Mouse (Mus musculus) MEL (cell line): ENCODE results near the gene Cage1. TPM values are rescaled to one million over a fixed set of nuclear protein-coding genes. Genes with fewer than 3 reads are reported as not detected.
A peak's percentile ranks its signal among the peaks of the same experiment; 100 is the strongest.

Source experiments
- DNase-seq: peaks from one replicate; pipeline ENCODE4 v3.0.0; 2011; ENCODE audit warnings: low read depth, low spot score
- H3K27ac ChIP-seq: 2 replicates; pipeline ENCODE4 v1.5.1; 2012; ENCODE audit warnings: low read depth, mild to moderate bottlenecking, control low read depth, low read length, moderate library complexity; ENCODE audit not compliant: control insufficient read depth
- H3K27me3 ChIP-seq, 2 experiments: fragments of 150-350 bp in 1 of 2; sonication (generic) in 1 of 2; 2 replicates each; pipeline ENCODE4 v1.6.1; 2012; ENCODE audit warnings: low read length in 2 of 2, mild to moderate bottlenecking in 2 of 2, improper control_type of control experiment in 1 of 2, moderate library complexity in 1 of 2; ENCODE audit not compliant: insufficient read depth in 2 of 2, control insufficient read depth in 1 of 2
- H3K36me3 ChIP-seq, 2 experiments: 2 replicates each; pipeline ENCODE4 v1.6.1; 2012 to 2014; ENCODE audit warnings: low read length in 2 of 2, improper control_type of control experiment in 1 of 2, inconsistent platforms in 1 of 2, mild to moderate bottlenecking in 1 of 2; ENCODE audit not compliant: insufficient read depth in 2 of 2, control insufficient read depth in 1 of 2
- H3K4me1 ChIP-seq, 2 experiments: fragments of 150-350 bp in 1 of 2; sonication (generic) in 1 of 2; 2 replicates each; pipeline ENCODE4 v1.6.1; 2012; ENCODE audit warnings: low read length in 2 of 2, improper control_type of control experiment in 1 of 2, mild to moderate bottlenecking in 1 of 2; ENCODE audit not compliant: insufficient read depth in 2 of 2, control insufficient read depth in 1 of 2
- H3K4me3 ChIP-seq, 2 experiments: fragments of 150-350 bp in 1 of 2; sonication (generic) in 1 of 2; 2 replicates each; pipeline ENCODE4 v1.5.1; 2012; ENCODE audit warnings: low read depth in 2 of 2, low read length in 2 of 2, mild to moderate bottlenecking in 2 of 2, moderate library complexity in 2 of 2, control low read depth in 1 of 2, improper control_type of control experiment in 1 of 2; ENCODE audit not compliant: control insufficient read depth in 1 of 2, insufficient read depth in 1 of 2
- H3K79me2 ChIP-seq: 2 replicates; pipeline ENCODE4 v1.6.1; 2012; ENCODE audit warnings: mild to moderate bottlenecking, low read length, moderate library complexity; ENCODE audit not compliant: control insufficient read depth, poor library complexity, insufficient read depth
- H3K9ac ChIP-seq: 2 replicates; pipeline ENCODE4 v1.6.1; 2012; ENCODE audit warnings: low read depth, mild to moderate bottlenecking, control low read depth, low read length, moderate library complexity; ENCODE audit not compliant: control insufficient read depth, poor library complexity, severe bottlenecking
- H3K9me3 ChIP-seq: fragments of 150-350 bp; sonication (generic); replicated peaks from 2 replicates; pipeline ENCODE4 v1.6.1; 2012; ENCODE audit warnings: mild to moderate bottlenecking, low read length, improper control_type of control experiment, moderate library complexity; ENCODE audit not compliant: insufficient read depth
- BHLHE40 ChIP-seq: IDR thresholded peaks from 2 replicates; pipeline ENCODE4 v1.6.1; 2012; ENCODE audit warnings: low read depth, mild to moderate bottlenecking, inconsistent platforms, low read length, improper control_type of control experiment, borderline replicate concordance
- ELF1 ChIP-seq: IDR thresholded peaks from 2 replicates; pipeline ENCODE4 v1.6.1; 2014; ENCODE audit warnings: low read depth, mild to moderate bottlenecking, inconsistent platforms, low read length, improper control_type of control experiment, moderate library complexity
- GABPA ChIP-seq: IDR thresholded peaks from 2 replicates; pipeline ENCODE4 v1.6.1; 2012; ENCODE audit warnings: low read depth, mild to moderate bottlenecking, inconsistent platforms, low read length, improper control_type of control experiment, moderate library complexity
- GATA1 ChIP-seq: IDR thresholded peaks from 2 replicates; pipeline ENCODE4 v1.6.1; 2011; ENCODE audit warnings: low read depth, low read length, improper control_type of control experiment
- JUND ChIP-seq: IDR thresholded peaks from 2 replicates; pipeline ENCODE4 v1.6.1; 2011; ENCODE audit warnings: low read depth, mild to moderate bottlenecking, improper control_type of control experiment, low read length
- MAFK ChIP-seq: IDR thresholded peaks from 2 replicates; pipeline ENCODE4 v1.6.1; 2011; ENCODE audit warnings: low read depth, mild to moderate bottlenecking, low read length, improper control_type of control experiment, borderline replicate concordance
- MAZ ChIP-seq: IDR thresholded peaks from 2 replicates; pipeline ENCODE4 v1.6.1; 2012; ENCODE audit warnings: low read depth, mild to moderate bottlenecking, inconsistent platforms, low read length, improper control_type of control experiment
- MEF2A ChIP-seq: IDR thresholded peaks from 2 replicates; pipeline ENCODE4 v1.6.1; 2014; ENCODE audit warnings: low read depth, mild to moderate bottlenecking, inconsistent platforms, low read length, improper control_type of control experiment; ENCODE audit not compliant: poor library complexity, insufficient replicate concordance, severe bottlenecking; ENCODE audit errors: extremely low read depth
- MYB ChIP-seq: IDR thresholded peaks from 2 replicates; pipeline ENCODE4 v1.6.1; 2011; ENCODE audit warnings: mild to moderate bottlenecking, low read depth, low read length, improper control_type of control experiment
- MYC ChIP-seq: IDR thresholded peaks from 2 replicates; pipeline ENCODE4 v1.6.1; 2011; ENCODE audit warnings: low read depth, mild to moderate bottlenecking, low read length, improper control_type of control experiment, moderate library complexity
- POLR2AphosphoS2 ChIP-seq: IDR thresholded peaks from 2 replicates; pipeline ENCODE4 v1.6.1; 2011; ENCODE audit warnings: low read length, improper control_type of control experiment
- POLR2AphosphoS5 ChIP-seq: IDR thresholded peaks from 2 replicates; pipeline ENCODE4 v1.6.1; 2012; ENCODE audit warnings: low read depth, borderline replicate concordance, mild to moderate bottlenecking, inconsistent platforms, low read length, moderate library complexity, mixed read lengths
- SIN3A ChIP-seq: IDR thresholded peaks from 2 replicates; pipeline ENCODE4 v1.6.1; 2012; ENCODE audit warnings: low read length, improper control_type of control experiment, inconsistent platforms
- TAL1 ChIP-seq: IDR thresholded peaks from 2 replicates; pipeline ENCODE4 v1.6.1; 2012; ENCODE audit warnings: mild to moderate bottlenecking, inconsistent platforms, low read length, moderate library complexity, mixed read lengths
- UBTF ChIP-seq: IDR thresholded peaks from 2 replicates; pipeline ENCODE4 v1.6.1; 2012; ENCODE audit warnings: low read depth, mild to moderate bottlenecking, inconsistent platforms, low read length, improper control_type of control experiment, moderate library complexity, borderline replicate concordance; ENCODE audit not compliant: insufficient read depth
- USF1 ChIP-seq: IDR thresholded peaks from 2 replicates; pipeline ENCODE4 v1.6.1; 2014; ENCODE audit warnings: low read depth, mild to moderate bottlenecking, inconsistent platforms, low read length, improper control_type of control experiment, moderate library complexity
- ZC3H11A ChIP-seq: IDR thresholded peaks from 2 replicates; pipeline ENCODE4 v1.6.1; 2012; ENCODE audit warnings: low read depth, mild to moderate bottlenecking, inconsistent platforms, low read length, improper control_type of control experiment
- ZMIZ1 ChIP-seq: IDR thresholded peaks from 2 replicates; pipeline ENCODE4 v1.6.1; 2012; ENCODE audit warnings: low read depth, mild to moderate bottlenecking, inconsistent platforms, low read length, improper control_type of control experiment, moderate library complexity
- polyA plus RNA-seq, 2 experiments: library from polyadenylated mRNA; stranded (reverse) in 1 of 2; unstranded in 1 of 2; fragments of >175 nt in 1 of 2; fragments of >200 nt in 1 of 2; gene quantifications; 2 replicates each; pipeline versions ENCODE4 v1.2.1 to v1.2.4; 2012; ENCODE audit warnings: low replicate concordance in 2 of 2, low read depth in 1 of 2; ENCODE audit not compliant: insufficient read length in 2 of 2, insufficient read depth in 1 of 2, missing spikeins in 1 of 2
- total RNA-seq: library from RNA; depleted of rRNA; stranded (reverse); fragments of 300-350 nt; gene quantifications from 2 replicates; pipeline ENCODE4 v1.2.3, GENCODE M21; 2012

Cage1 gene
- total and polyA plus RNA-seq, 3 experiments: 0.78 to 1.0 TPM; not detected in 1

DNA sequence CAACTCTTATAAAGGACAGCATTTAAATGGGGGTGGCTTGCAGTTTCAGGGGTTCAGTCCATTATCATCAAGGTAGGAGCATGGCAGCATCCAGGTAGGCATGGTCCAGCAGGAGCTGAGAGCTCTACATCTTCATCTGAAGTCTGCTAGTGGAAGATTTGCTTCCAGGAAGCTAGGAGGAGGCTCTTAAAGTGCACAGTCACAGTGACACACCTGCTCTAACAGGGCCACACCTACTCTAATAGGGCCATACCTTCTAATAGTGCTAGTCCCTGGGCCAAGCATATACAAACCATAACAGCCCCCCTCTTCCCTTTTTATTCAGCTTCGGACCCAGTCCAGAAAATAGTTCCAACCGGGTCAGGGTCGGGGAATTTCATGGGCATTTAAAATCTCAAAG is 37.2 kb downstream of the Cage1 start:
- no peaks in the 10 kb centered on the region for H3K4me1 ChIP-seq
- TF ChIP-seq MEF2A (no peak), MAZ (no peak), ELF1 (no peak), MYB (no peak), MAFK (no peak), JUND (no peak), MYC (no peak), POLR2AphosphoS5 (no peak), USF1 (no peak), GATA1 (no peak), GABPA (no peak), UBTF (no peak), POLR2AphosphoS2 (no peak), TAL1 (no peak), BHLHE40 (no peak)
- H3K36me3 ChIP-seq: peaks cover 0 to 1% of the 10 kb centered on the region in 2 experiments; a peak in 2 of 4 replicates
- no peak overlapping the region for H3K9ac ChIP-seq
- no peak for DNase-seq
- H3K9me3 ChIP-seq: no peaks in the 10 kb centered on the region
- H3K4me3 ChIP-seq: no peak overlapping the region
- no peak overlapping the region for H3K27ac ChIP-seq
- H3K79me2 ChIP-seq: no peaks in the 10 kb centered on the region
- H3K27me3 ChIP-seq: no peaks in the 10 kb centered on the region

DNA sequence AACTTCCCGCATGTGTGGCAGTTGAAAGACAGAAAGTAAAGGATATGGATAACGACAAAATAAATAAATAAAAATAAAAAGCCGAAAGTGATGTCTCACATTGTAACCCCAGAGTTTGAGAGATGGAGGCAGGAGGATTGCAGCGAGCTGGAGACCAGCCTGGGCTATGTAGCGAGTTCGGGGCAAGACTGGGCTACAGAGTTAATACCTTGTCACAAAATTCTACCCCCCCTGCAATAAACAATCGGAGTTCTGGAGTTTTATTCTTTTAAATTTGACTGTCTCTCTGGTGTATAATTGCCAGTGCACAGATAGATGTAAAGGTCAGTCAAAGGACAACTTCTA is 42.5 kb downstream of the Cage1 start:
- Histone ChIP-seq H3K27ac (peak overlapping the region; percentile 74), H3K4me1 (peaks cover 2 to 5% of the 10 kb centered on the region in 2 experiments; a peak in 3 of 4 replicates), H3K9me3 (no peaks in the 10 kb centered on the region), H3K27me3 (no peaks in the 10 kb centered on the region), H3K4me3 (peak overlapping the region; percentile 42 to 46), H3K9ac (peak overlapping the region; percentile 71), H3K79me2 (peaks cover 31% of the 10 kb centered on the region), H3K36me3 (peaks cover 18 to 19% of the 10 kb centered on the region in 2 experiments)
- no peak for DNase-seq
- TF ChIP-seq SIN3A: 0 out of 2 replicates have a peak, but pooled peaks have one; percentile 59
- no peak for TF ChIP-seq ZC3H11A
- 0 out of 2 replicates have a peak, but pooled peaks have one; percentile 82 for TF ChIP-seq POLR2AphosphoS2
- TF ChIP-seq ZMIZ1: peak; percentile 81; the same call in 1 of the 2 replicates
- TF ChIP-seq MYC: 0 out of 2 replicates have a peak, but pooled peaks have one; percentile 16
- no peak for TF ChIP-seq JUND
- TF ChIP-seq MYB: 0 out of 2 replicates have a peak, but pooled peaks have one; percentile 36
- TF ChIP-seq MEF2A: no peak
